Comparison of ENCODE assay signal across 11 mouse cellular contexts in the genomic region with DNA sequence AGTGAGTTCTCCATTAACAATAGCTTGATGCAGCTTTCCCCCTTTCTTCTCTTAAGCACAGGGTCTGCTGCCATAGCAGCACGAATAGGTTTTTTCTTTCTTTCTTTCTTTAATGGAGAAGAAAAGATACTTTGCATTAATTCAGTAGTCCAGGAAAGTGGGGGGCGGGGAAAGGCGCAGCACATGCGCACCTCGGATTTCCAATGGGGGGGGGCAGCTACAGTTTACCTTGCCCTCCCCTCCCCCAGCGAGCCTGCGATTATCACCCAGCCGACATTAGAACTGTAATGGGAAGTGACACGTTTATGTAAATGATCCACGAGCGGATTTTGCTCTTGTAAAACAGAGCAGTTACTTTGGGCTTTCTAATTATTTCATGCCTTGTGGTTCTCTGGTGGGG.
DNase-seq lines count a peak whose midpoint lies in the region; ATAC-seq and TF ChIP-seq lines count a peak whose summit lies in the region.
"Had no signal": no experiment of that assay in that cellular context is flagged by ENCODE, and none has a peak within 500 bp of the region (broad histone marks: within the 10 kb centered on the region; RNA-seq: fewer than 3 reads in every experiment).

No protein-coding gene starts in this region.

- H3K9ac ChIP-seq in limb, embryonic 11.5 days (ENCODE audit: low read length) = no peak overlapping the region
- H3K9ac ChIP-seq in forebrain, postnatal 0 days = 0 out of 2 replicates have a peak overlapping the region, but pooled peaks have one; percentile 18
- no peak overlapping the region for H3K9ac ChIP-seq in midbrain, postnatal 0 days (replicated peaks; ENCODE audit: low read length, poor library complexity, severe bottlenecking)

- H3K27me3 ChIP-seq in limb, embryonic 11.5 days (ENCODE audit: control insufficient read depth, insufficient read depth, low read length) = no peaks in the 10 kb centered on the region
- H3K27me3 ChIP-seq in limb, embryonic 10.5 days (ENCODE audit: low read depth, poor library complexity, severe bottlenecking) = peaks cover 12% of the 10 kb centered on the region
- no peaks in the 10 kb centered on the region for H3K27me3 ChIP-seq in forebrain, postnatal 0 days (ENCODE audit: insufficient read depth, low read length)
- no peaks in the 10 kb centered on the region for H3K27me3 ChIP-seq in midbrain, postnatal 0 days (ENCODE audit: insufficient read depth, low read length)

- no peaks in the 10 kb centered on the region for H3K36me3 ChIP-seq in limb, embryonic 11.5 days (ENCODE audit: control insufficient read depth, insufficient read depth, low read length)
- H3K36me3 ChIP-seq in limb, embryonic 10.5 days = no peaks in the 10 kb centered on the region
- H3K36me3 ChIP-seq in forebrain, postnatal 0 days (ENCODE audit: insufficient read depth) = no peaks in the 10 kb centered on the region
- H3K36me3 ChIP-seq in midbrain, postnatal 0 days (ENCODE audit: insufficient read depth, low read length) = no peaks in the 10 kb centered on the region

- no peaks in the 10 kb centered on the region for H3K9me3 ChIP-seq in limb, embryonic 11.5 days (ENCODE audit: control insufficient read depth, low read length)
- H3K9me3 ChIP-seq in limb, embryonic 10.5 days (replicated peaks) = no peaks in the 10 kb centered on the region
- H3K9me3 ChIP-seq in forebrain, postnatal 0 days (ENCODE audit: low read length) = no peaks in the 10 kb centered on the region
- no peaks in the 10 kb centered on the region for H3K9me3 ChIP-seq in midbrain, postnatal 0 days (ENCODE audit: low read length)

- WGBS in limb, embryonic 11.5 days = 23% methylated on average over 11 of the region's 11 CpGs
- WGBS in limb, embryonic 10.5 days = 34% methylated on average over 11 of the region's 11 CpGs
- 8% methylated on average over 11 of the region's 11 CpGs for WGBS in forebrain, postnatal 0 days
- 2% methylated on average over 11 of the region's 11 CpGs for WGBS in midbrain, postnatal 0 days

- no peaks in the 10 kb centered on the region for H3K4me1 ChIP-seq in limb, embryonic 11.5 days (ENCODE audit: control insufficient read depth, insufficient read depth, low read length)
- peaks cover 19% of the 10 kb centered on the region for H3K4me1 ChIP-seq in limb, embryonic 10.5 days
- peaks cover 19% of the 10 kb centered on the region for H3K4me1 ChIP-seq in forebrain, postnatal 0 days (ENCODE audit: insufficient read depth)
- peaks cover 10% of the 10 kb centered on the region for H3K4me1 ChIP-seq in midbrain, postnatal 0 days (ENCODE audit: insufficient read depth, low read length)

- H3K27ac ChIP-seq in limb, embryonic 11.5 days (replicated peaks; ENCODE audit: low read depth, low read length) = no peak overlapping the region
- no peak overlapping the region for H3K27ac ChIP-seq in limb, embryonic 10.5 days
- H3K27ac ChIP-seq in forebrain, postnatal 0 days (ENCODE audit: low read depth, low read length) = peak overlapping the region; percentile 66
- H3K27ac ChIP-seq in midbrain, postnatal 0 days (ENCODE audit: low read depth, low read length) = peak overlapping the region; percentile 75; the same call in 1 of the 2 replicates

- TF ChIP-seq CTCF in forebrain, postnatal 0 days (IDR thresholded peaks at IDR 0.05; ENCODE audit: low read depth) = no peak
- no peak for TF ChIP-seq CTCF in midbrain, postnatal 0 days (IDR thresholded peaks at IDR 0.05)

- no peak overlapping the region for H3K4me2 ChIP-seq in limb, embryonic 11.5 days (ENCODE audit: low read depth, severe bottlenecking)
- H3K4me2 ChIP-seq in forebrain, postnatal 0 days (ENCODE audit: low read depth) = peak overlapping the region; percentile 46
- H3K4me2 ChIP-seq in midbrain, postnatal 0 days (ENCODE audit: low read depth, low read length, poor library complexity, severe bottlenecking) = peak overlapping the region; percentile 36

- no peak overlapping the region for H3K4me3 ChIP-seq in limb, embryonic 11.5 days (ENCODE audit: low read depth, low read length)
- H3K4me3 ChIP-seq in limb, embryonic 10.5 days = no peak overlapping the region
- H3K4me3 ChIP-seq in forebrain, postnatal 0 days (ENCODE audit: low read depth, low read length) = peak overlapping the region; percentile 18
- H3K4me3 ChIP-seq in midbrain, postnatal 0 days (ENCODE audit: low read depth, low read length) = 0 out of 2 replicates have a peak overlapping the region, but pooled peaks have one; percentile 18
- H3K4me3 ChIP-seq: erythroblast, embryonic 14.5 days had no signal

- peak; percentile 5 for DNase-seq in cerebellum, adult 8-10 months
- DNase-seq in cerebellum, adult 9-10 months = no peak
- DNase-seq in limb, embryonic 11.5 days (ENCODE audit: low spot score) = peak; percentile 46
- no peak for DNase-seq in limb, embryonic 10.5 days (ENCODE audit: low spot score)
- peak; percentile 75 for DNase-seq in forebrain, postnatal 0 days
- DNase-seq in midbrain, postnatal 0 days (ENCODE audit: low spot score) = peak; percentile 52
- no peak for DNase-seq in spleen, postnatal 14 days (ENCODE audit: low spot score in 2 of 2)
- DNase-seq: spleen, adult 18-20 months had no signal

- no peak for ATAC-seq in limb, embryonic 11.5 days (ENCODE audit: insufficient number of reproducible peaks, low FRiP score, low TSS enrichment, low read depth)
- ATAC-seq in forebrain, postnatal 0 days = peak; percentile 89
- peak; percentile 76 for ATAC-seq in midbrain, postnatal 0 days (ENCODE audit: low FRiP score)
- no peak for ATAC-seq in erythroblast, adult 5-6 weeks (replicated peaks; ENCODE audit: low FRiP score, poor library complexity, severe bottlenecking)
- ATAC-seq: inflammation-experienced regulatory T-cells, adult 6 months had no signal

Comparison
In these comparisons a context has a peak if more than half of its experiments do, and no peak if none do; other contexts are left out.
1. DNase-seq: peak in cerebellum, adult 8-10 months (single experiment), limb, embryonic 11.5 days (single experiment), forebrain, postnatal 0 days (single experiment) and midbrain, postnatal 0 days (single experiment); none in cerebellum, adult 9-10 months (single experiment), limb, embryonic 10.5 days (single experiment) and spleen, postnatal 14 days (0 of 2).
2. ATAC-seq: peak in forebrain, postnatal 0 days (single experiment) and midbrain, postnatal 0 days (single experiment); none in limb, embryonic 11.5 days (single experiment) and erythroblast, adult 5-6 weeks (single experiment).
3. H3K27ac ChIP-seq: peak in forebrain, postnatal 0 days (single experiment) and midbrain, postnatal 0 days (single experiment); none in limb, embryonic 11.5 days (single experiment) and limb, embryonic 10.5 days (single experiment).
4. H3K4me3 ChIP-seq: peak in forebrain, postnatal 0 days (single experiment) and midbrain, postnatal 0 days (single experiment); none in limb, embryonic 11.5 days (single experiment) and limb, embryonic 10.5 days (single experiment).